Mouse (Mus musculus) forebrain, postnatal 0 days (tissue): ENCODE measurements at regions not wholly inside any gene's neighbourhood (a gene's known extent, or its start where the extent isn't known, plus 50 kb on each side); places are given as distances from the start of the nearest gene placed in this dataset.

ENCODE experiments used
- ATAC-seq: fragments of 200-750 bp; cut with Nextera tagmentation; 2 replicates; pipeline ENCODE4 v1.8.0; 2017; ENCODE audit warnings: mild to moderate bottlenecking, moderate library complexity
- DNase-seq: peaks from one replicate; pipeline ENCODE4 v3.0.0-alpha.2; 2015
- H3K27ac ChIP-seq: fragments of 300-500 bp; sonication (generic); 2 replicates; pipeline ENCODE4 v1.5.1; 2014; ENCODE audit warnings: low read depth, mild to moderate bottlenecking, antibody characterized with exemption, low read length, moderate library complexity, mixed read lengths
- H3K27me3 ChIP-seq: fragments of 300-500 bp; sonication (generic); 2 replicates; pipeline ENCODE4 v1.6.1; 2014; ENCODE audit warnings: mild to moderate bottlenecking, low read length, mixed read lengths; ENCODE audit not compliant: insufficient read depth
- H3K36me3 ChIP-seq: fragments of 300-500 bp; sonication (generic); 2 replicates; pipeline ENCODE4 v1.6.1; 2014; ENCODE audit warnings: mild to moderate bottlenecking, moderate library complexity; ENCODE audit not compliant: insufficient read depth
- H3K4me1 ChIP-seq: fragments of 300-500 bp; sonication (generic); 2 replicates; pipeline ENCODE4 v1.6.1; 2014; ENCODE audit warnings: antibody characterized with exemption; ENCODE audit not compliant: insufficient read depth
- H3K4me2 ChIP-seq: fragments of 300-500 bp; sonication (generic); 2 replicates; pipeline ENCODE4 v1.6.1; 2014; ENCODE audit warnings: low read depth, mild to moderate bottlenecking, moderate library complexity
- H3K4me3 ChIP-seq: fragments of 300-500 bp; sonication (generic); 2 replicates; pipeline ENCODE4 v1.5.1; 2014; ENCODE audit warnings: low read depth, low read length, mixed read lengths
- H3K9ac ChIP-seq: fragments of 300-500 bp; sonication (generic); 2 replicates; pipeline ENCODE4 v1.6.1; 2014; ENCODE audit warnings: mild to moderate bottlenecking
- H3K9me3 ChIP-seq: fragments of 300-500 bp; sonication (generic); 2 replicates; pipeline ENCODE4 v1.6.1; 2016; ENCODE audit warnings: low read length
- CTCF ChIP-seq: sonication (generic); IDR thresholded peaks from 2 replicates; pipeline ENCODE4 v1.5.1; 2016; ENCODE audit warnings: antibody characterized with exemption, control low read depth, low read depth
- WGBS: fragments of 180-500 bp; shearing (Covaris S2); extraction: QIAGEN DNeasy Blood & Tissue Kit; methylation state at CpG from one replicate; pipeline ENCODE4 v1.1.7; 2014; 5-methylcytosine and 5-hydroxymethylcytosine counted together

DNA sequence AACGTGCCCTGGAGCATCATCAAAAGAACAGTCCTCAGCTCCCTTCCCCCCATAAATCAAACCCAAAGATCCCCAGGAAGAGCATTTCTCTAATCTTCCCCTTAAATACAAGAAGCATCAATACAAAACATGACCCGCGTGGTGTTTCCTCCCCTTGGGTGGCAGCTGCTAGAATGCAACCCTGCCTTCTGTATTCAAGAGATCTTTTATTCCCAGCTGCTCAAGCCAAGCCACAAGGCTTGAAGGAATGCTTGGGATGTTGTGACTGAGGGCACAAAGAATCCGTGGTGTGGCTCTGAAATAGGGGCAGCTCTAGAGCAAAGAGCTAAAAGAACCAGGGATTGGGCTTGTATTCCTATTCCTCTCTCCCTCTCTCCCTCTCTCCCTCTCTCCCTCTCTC, 163.6 kb downstream of the Tmx1 start:
- no peak for TF ChIP-seq CTCF
- H3K4me1 ChIP-seq = no peaks in the 10 kb centered on the region
- no peak overlapping the region for H3K4me2 ChIP-seq
- H3K9me3 ChIP-seq = no peaks in the 10 kb centered on the region
- DNase-seq (no peak), ATAC-seq (no peak)
- no peaks in the 10 kb centered on the region for H3K27me3 ChIP-seq
- H3K9ac ChIP-seq = no peak overlapping the region
- no peak overlapping the region for H3K4me3 ChIP-seq
- no peaks in the 10 kb centered on the region for H3K36me3 ChIP-seq
- WGBS = 31% methylated on average over 4 of the region's 4 CpGs
- H3K27ac ChIP-seq = no peak overlapping the region

GRCm38 (mm10) chr12:70617024-70617423, 164.1 kb downstream of the Tmx1 start:
- TF ChIP-seq CTCF = no peak
- Histone ChIP-seq H3K9me3 (no peaks in the 10 kb centered on the region), H3K27ac (no peak overlapping the region), H3K4me3 (no peak overlapping the region), H3K36me3 (no peaks in the 10 kb centered on the region), H3K9ac (no peak overlapping the region), H3K4me2 (no peak overlapping the region), H3K4me1 (no peaks in the 10 kb centered on the region), H3K27me3 (no peaks in the 10 kb centered on the region)
- no peak for DNase-seq
- WGBS = 54% methylated on average over 1 of the region's 1 CpGs
- no peak for ATAC-seq

DNA sequence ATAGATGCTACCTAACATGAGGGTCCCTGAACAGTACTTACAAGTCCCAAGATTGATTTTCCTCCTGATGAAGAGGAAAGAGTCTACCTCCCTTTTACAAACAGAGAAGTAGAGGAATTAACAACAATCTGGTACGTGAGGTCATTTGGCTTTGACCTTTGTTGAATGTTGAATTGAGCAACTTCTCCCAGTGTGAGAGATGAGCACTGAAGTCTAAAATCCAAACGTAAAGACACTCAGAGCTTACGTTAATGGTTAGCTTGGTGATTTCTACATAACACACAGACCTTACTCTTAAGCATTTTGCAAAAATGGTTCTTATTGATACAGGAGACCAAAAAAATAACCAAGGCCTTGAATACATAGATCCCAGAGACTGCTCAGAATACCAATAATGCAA, 165.1 kb downstream of the Tmx1 start:
- no peaks in the 10 kb centered on the region for H3K36me3 ChIP-seq
- no peak for TF ChIP-seq CTCF
- DNase-seq (no peak), ATAC-seq (no peak)
- WGBS = 88% methylated on average over 3 of the region's 3 CpGs
- H3K9ac ChIP-seq = no peak overlapping the region
- no peaks in the 10 kb centered on the region for H3K9me3 ChIP-seq
- no peaks in the 10 kb centered on the region for H3K27me3 ChIP-seq
- H3K27ac ChIP-seq = no peak overlapping the region
- H3K4me2 ChIP-seq = no peak overlapping the region
- no peaks in the 10 kb centered on the region for H3K4me1 ChIP-seq
- no peak overlapping the region for H3K4me3 ChIP-seq

DNA sequence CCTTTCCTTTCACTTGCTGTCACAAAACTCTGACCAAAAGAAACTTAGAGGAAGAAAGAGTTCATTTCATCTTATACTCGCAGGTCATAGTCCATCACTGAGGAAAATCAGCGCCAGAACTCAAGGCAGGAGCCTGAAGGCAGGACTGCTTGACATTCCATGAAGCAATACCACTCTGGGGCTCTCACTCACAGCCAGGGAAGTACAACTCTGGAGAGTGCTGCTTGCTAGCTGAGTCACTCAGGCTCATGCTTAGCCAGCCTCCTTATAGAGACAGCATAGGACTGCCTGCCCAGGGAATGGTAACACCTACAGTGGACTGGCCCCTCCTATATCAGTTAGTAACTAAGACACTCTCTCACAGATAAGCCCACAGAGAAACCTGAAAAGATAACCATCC, 166.5 kb downstream of the Tmx1 start:
- Histone ChIP-seq H3K9me3 (no peaks in the 10 kb centered on the region), H3K4me1 (peaks cover 5% of the 10 kb centered on the region; the same call in 1 of the 2 replicates), H3K36me3 (no peaks in the 10 kb centered on the region), H3K4me3 (no peak overlapping the region), H3K27me3 (no peaks in the 10 kb centered on the region), H3K27ac (no peak overlapping the region), H3K9ac (no peak overlapping the region), H3K4me2 (no peak overlapping the region)
- WGBS = 91% methylated on average over 2 of the region's 2 CpGs
- TF ChIP-seq CTCF = no peak
- DNase-seq = no peak
- no peak for ATAC-seq

DNA sequence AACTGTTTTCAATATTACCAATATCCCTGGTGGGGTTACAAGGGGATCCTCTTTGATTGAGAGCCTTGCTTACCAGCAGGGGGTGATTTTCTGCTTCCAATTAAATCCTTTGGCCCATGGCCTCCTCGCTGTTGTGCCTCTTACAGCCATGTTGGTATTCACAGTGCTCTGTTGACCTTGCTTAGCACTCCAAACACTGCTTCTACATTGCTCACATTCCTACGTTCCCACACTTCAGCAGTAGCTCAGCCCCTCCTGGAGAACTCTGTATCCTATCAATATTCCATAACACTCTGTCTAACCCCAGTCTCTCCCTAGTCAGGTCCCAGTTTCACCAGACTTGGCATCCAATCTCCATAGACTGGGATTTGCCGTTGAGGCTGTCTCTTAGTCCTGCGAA, 169.1 kb downstream of the Tmx1 start:
- no peak for TF ChIP-seq CTCF
- WGBS = 80% methylated on average over 4 of the region's 4 CpGs
- H3K36me3 ChIP-seq = no peaks in the 10 kb centered on the region
- no peak for ATAC-seq
- H3K4me3 ChIP-seq = no peak overlapping the region
- no peak overlapping the region for H3K4me2 ChIP-seq
- H3K27me3 ChIP-seq = no peaks in the 10 kb centered on the region
- H3K9ac ChIP-seq = no peak overlapping the region
- H3K27ac ChIP-seq = no peak overlapping the region
- peaks cover 11% of the 10 kb centered on the region; the same call in 1 of the 2 replicates for H3K4me1 ChIP-seq
- H3K9me3 ChIP-seq = no peaks in the 10 kb centered on the region
- DNase-seq = no peak

- DNase-seq (peak; percentile 62), ATAC-seq (peak; percentile 56)
- no peak for TF ChIP-seq CTCF
- H3K4me3 ChIP-seq = no peak overlapping the region
- peaks cover 11% of the 10 kb centered on the region; the same call in 1 of the 2 replicates for H3K4me1 ChIP-seq
- no peaks in the 10 kb centered on the region for H3K36me3 ChIP-seq
- H3K9ac ChIP-seq = no peak overlapping the region
- H3K4me2 ChIP-seq = no peak overlapping the region
- 45% methylated on average over 9 of the region's 9 CpGs for WGBS
- no peaks in the 10 kb centered on the region for H3K27me3 ChIP-seq
- H3K27ac ChIP-seq = peak overlapping the region; percentile 35
- H3K9me3 ChIP-seq = no peaks in the 10 kb centered on the region
These were observed 171.5 kb downstream of the Tmx1 start for GRCm38 (mm10) chr12:70624298-70624980.

DNA sequence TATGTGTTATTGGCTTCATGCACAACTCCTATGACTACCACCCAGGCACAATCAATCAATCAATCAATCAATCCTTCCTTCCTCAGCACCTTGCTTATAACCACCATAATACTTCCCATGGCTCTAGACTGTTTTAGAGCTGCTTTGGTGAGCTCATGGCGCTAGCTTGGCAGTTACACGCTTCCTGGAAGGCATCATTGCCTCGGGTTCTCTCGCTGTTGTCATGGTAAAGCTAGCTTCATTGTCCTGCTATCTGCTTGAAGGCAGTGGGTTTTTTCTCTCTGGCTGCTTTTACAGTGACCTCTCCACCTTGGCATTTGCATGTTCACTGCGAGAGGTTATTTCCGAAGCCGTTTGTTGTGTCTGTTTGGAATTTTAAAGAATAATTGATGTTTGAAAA, 174.7 kb downstream of the Tmx1 start:
- no peak overlapping the region for H3K9ac ChIP-seq
- H3K27me3 ChIP-seq = no peaks in the 10 kb centered on the region
- peak; percentile 55 for DNase-seq
- H3K36me3 ChIP-seq = no peaks in the 10 kb centered on the region
- TF ChIP-seq CTCF = no peak
- H3K4me2 ChIP-seq = no peak overlapping the region
- H3K4me1 ChIP-seq = peaks cover 11% of the 10 kb centered on the region; the same call in 1 of the 2 replicates
- H3K27ac ChIP-seq = 0 out of 2 replicates have a peak overlapping the region, but pooled peaks have one; percentile 2
- H3K4me3 ChIP-seq = no peak overlapping the region
- H3K9me3 ChIP-seq = no peaks in the 10 kb centered on the region
- peak; percentile 45; the same call in 1 of the 2 replicates for ATAC-seq
- WGBS = 60% methylated on average over 7 of the region's 7 CpGs
